Mouse (Mus musculus) ovary, postnatal 14 days (tissue): ENCODE measurements around the gene Tmem25.
"Not testable (repeated sequence)": the region's sequence is repeated elsewhere in the genome, so short reads cannot be mapped to it uniquely, and the experiment has no call there.

Experiments
- DNase-seq: peaks from one replicate; pipeline ENCODE4 v3.0.0; 2022; ENCODE audit warnings: low spot score

Gene Tmem25

DNA sequence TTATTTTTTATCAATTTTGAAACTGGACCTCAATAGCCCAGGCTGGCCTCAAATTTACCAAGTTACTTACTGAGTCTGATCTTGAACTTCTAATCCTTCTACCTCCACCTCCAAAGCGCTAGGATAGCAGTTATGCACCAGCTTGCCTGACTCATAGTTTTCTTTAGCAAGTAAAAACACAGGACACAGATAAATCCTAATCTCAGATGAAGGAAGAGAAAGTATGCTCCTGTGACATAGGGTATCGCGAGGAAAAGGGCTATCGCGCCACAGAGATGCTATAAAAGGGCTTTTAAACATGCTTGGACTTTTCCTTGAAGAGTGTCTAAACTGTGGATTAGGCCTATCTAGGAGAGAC, 26.7 kb downstream of the Tmem25 start:
- no peak for DNase-seq

- DNase-seq, result no peak
These were observed 27.7 kb downstream of the Tmem25 start for GRCm38 (mm10) chr9:44771376-44771775.

DNA sequence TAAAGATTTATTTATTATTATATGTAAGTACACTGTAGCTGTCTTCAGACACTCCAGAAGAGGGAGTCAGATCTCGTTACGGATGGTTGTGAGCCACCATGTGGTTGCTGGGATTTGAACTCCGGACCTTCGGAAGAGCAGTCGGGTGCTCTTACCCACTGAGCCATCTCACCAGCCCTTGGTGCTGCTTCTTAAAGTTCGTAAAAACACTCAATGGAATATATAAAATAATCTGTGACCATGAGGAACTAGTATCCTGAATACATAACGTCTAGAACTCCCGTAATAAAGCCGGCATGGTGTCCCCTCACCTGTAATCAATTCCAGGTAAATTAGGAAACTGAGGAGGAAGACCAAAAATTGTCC, 31.1 kb downstream of the Tmem25 start:
- DNase-seq, result not testable (repeated sequence)

- peak; percentile 69 for DNase-seq
These were observed 31.7 kb downstream of the Tmem25 start, which contains the start of the genes Arcn1 and Ift46 for GRCm38 (mm10) chr9:44767101-44768028. Gene Arcn1, minus strand, starts transcription at chr9:44767845. Gene Ift46, plus strand, starts transcription at chr9:44767908.

DNA sequence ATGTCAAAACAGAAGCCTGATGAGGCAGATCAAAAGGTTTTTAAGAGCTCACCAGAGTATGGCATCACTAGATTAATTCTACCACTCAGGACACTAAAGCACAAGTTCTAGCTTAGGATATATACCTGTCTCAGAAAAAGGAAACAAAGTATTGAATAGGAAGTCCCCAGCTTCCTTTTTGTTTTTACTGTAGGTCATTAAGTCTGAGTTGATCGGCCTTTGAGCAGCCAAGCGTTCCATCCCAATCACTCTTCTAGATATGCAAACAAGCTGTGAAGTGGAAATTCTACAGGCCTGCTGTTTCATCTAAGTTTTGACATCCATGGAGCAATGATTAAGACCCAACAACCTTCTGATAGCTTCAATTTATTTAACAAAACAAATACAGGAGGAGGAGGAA, 38.2 kb downstream of the Tmem25 start:
- no peak for DNase-seq

DNA sequence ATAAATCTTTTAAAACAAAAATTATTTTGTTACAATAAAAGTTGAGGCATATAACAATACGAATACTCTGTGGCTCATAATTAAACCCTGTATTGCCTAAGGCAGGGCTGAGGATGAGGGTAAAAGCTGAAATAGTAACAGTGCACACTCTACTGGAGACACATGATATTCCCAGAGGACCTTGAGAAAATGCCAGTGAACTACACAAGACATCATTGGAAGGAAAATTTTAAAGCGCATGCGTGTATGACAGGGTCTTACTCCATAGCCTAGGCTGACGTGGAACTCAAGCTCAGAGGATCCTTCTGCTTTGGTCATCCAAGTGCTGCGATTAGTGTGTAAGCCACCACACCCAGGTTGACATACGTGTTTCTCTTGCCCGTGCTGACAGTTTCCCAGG, 50.6 kb downstream of the Tmem25 start:
- no peak for DNase-seq

- no peak for DNase-seq
These were observed 51.8 kb downstream of the Tmem25 start for GRCm38 (mm10) chr9:44747341-44747740.

DNA sequence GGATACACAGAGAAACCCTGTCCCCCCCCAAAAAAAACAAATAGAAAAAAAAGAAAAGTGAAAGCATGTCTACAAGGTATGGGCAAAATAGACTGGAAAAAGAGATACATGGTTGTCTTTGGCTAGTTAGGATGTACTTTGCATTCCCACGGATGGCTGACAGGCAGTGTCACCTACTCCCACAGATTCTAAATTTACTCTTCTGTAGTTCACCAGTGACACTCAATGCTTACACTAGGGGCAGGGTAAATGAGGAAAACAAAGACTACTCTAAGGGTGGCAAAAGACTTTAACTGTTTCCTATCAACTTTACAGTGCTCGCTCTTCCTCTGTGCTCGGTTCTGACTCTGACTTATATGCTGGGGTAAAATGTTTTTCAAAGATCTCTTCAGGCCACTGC, 52.4 kb downstream of the Tmem25 start:
- DNase-seq, result no peak

- no peak for DNase-seq
These were observed 53.7 kb downstream of the Tmem25 start for GRCm38 (mm10) chr9:44745371-44745770.
